Mouse (Mus musculus): Measurements from ENCODE around the gene Naxd.

- TF ChIP-seq CTCF (IDR thresholded peaks at IDR 0.05; ENCODE audit: low read depth) (no peak), EP300 (IDR thresholded peaks at IDR 0.05; ENCODE audit: low read depth) (no peak)
Observed at GRCm38 (mm10) chr8:11475876-11476275, 21.4 kb upstream of the Naxd start.

All from heart, postnatal 0 days (tissue).